ENCODE assay signal across 8 mouse cellular contexts in genomic region chr16:58501760-58502301, GRCm38 (mm10). TPM values are rescaled to one million over a fixed set of nuclear protein-coding genes. Genes with fewer than 3 reads are reported as not detected.
DNase-seq lines count a peak whose midpoint lies in the region; ATAC-seq and TF ChIP-seq lines count a peak whose summit lies in the region.

No protein-coding gene starts in this region.

- peaks cover 13% of the 10 kb centered on the region for H3K4me1 ChIP-seq in kidney, adult 2 months (ENCODE audit: control insufficient read depth, insufficient read depth, low read length)
- peaks cover 89% of the 10 kb centered on the region for H3K4me1 ChIP-seq in G1E (ENCODE audit: insufficient read depth, low read depth, low read length)
- H3K4me1 ChIP-seq in heart, embryonic 13.5 days = peaks cover 51% of the 10 kb centered on the region

- no peak overlapping the region for H3K9ac ChIP-seq in heart, embryonic 13.5 days

- no peak overlapping the region for H3K4me3 ChIP-seq in kidney, adult 2 months (ENCODE audit: insufficient read depth, low read depth, low read length)
- H3K4me3 ChIP-seq in G1E (ENCODE audit: low read depth, low read length) = no peak overlapping the region; the same call in 1 of the 2 replicates
- no peak overlapping the region for H3K4me3 ChIP-seq in heart, embryonic 13.5 days

- peak; percentile 46 for ATAC-seq in G1E (ENCODE audit: extremely low read depth, insufficient number of reproducible peaks, low FRiP score, poor library complexity, severe bottlenecking)
- no peak for ATAC-seq in heart, embryonic 13.5 days (ENCODE audit: extremely low read depth, insufficient number of reproducible peaks, low FRiP score, low TSS enrichment)

- 33% methylated on average over 6 of the region's 6 CpGs for WGBS in kidney, adult 2 months
- 34% methylated on average over 6 of the region's 6 CpGs for WGBS in heart, embryonic 13.5 days

- DNase-seq in kidney, adult 2 months = no peak
- DNase-seq in kidney, postnatal 36 days = no peak
- DNase-seq in G1E (ENCODE audit: low spot score) = no peak
- peak; percentile 66 for DNase-seq in lung, postnatal 25 days (ENCODE audit: low spot score)
- no peak for DNase-seq in cerebellum, adult 9-11 months
- no peak for DNase-seq in testis, postnatal 10 days (ENCODE audit: low spot score)
- no peak for DNase-seq in frontal cortex, postnatal 14 days (ENCODE audit: low spot score in 2 of 2)

- no peak for TF ChIP-seq POLR2A in kidney, adult 2 months (IDR thresholded peaks at IDR 0.05; ENCODE audit: low read depth, low read length)

- H3K4me2 ChIP-seq in heart, embryonic 13.5 days = no peak overlapping the region

- H3K36me3 ChIP-seq in kidney, adult 2 months (ENCODE audit: control insufficient read depth, insufficient read depth, low read length) = peaks cover 7% of the 10 kb centered on the region
- H3K36me3 ChIP-seq in G1E (replicated peaks) = peaks cover 65% of the 10 kb centered on the region
- H3K36me3 ChIP-seq in heart, embryonic 13.5 days = peaks cover 23% of the 10 kb centered on the region

- peak overlapping the region; percentile 73 for H3K27ac ChIP-seq in kidney, adult 2 months (ENCODE audit: insufficient read depth, low read depth, low read length)
- peak overlapping the region; percentile 81 for H3K27ac ChIP-seq in heart, embryonic 13.5 days (replicated peaks)

- H3K27me3 ChIP-seq in kidney, adult 2 months (replicated peaks; ENCODE audit: control insufficient read depth, insufficient read depth, low read length) = no peaks in the 10 kb centered on the region
- H3K27me3 ChIP-seq in G1E (ENCODE audit: insufficient read depth, low read length) = no peaks in the 10 kb centered on the region
- H3K27me3 ChIP-seq in heart, embryonic 13.5 days (replicated peaks) = no peaks in the 10 kb centered on the region

- TF ChIP-seq CTCF in kidney, adult 2 months (conservative IDR thresholded peaks at IDR 0.05; ENCODE audit: insufficient read depth, insufficient read length, low read depth, low read length) = no peak
- no peak for TF ChIP-seq CTCF in G1E (IDR thresholded peaks at IDR 0.05; ENCODE audit: low read depth, low read length)

- no peaks in the 10 kb centered on the region for H3K9me3 ChIP-seq in G1E (replicated peaks)
- H3K9me3 ChIP-seq in heart, embryonic 13.5 days = no peaks in the 10 kb centered on the region

RNA-seq across cellular contexts. Expression of gene St3gal6, which starts 22.2 kb away (rescaled TPM):
- polyA plus RNA-seq in kidney, adult 2 months (2012; rRNA removed) = 32.5 and 36.6 TPM in 2 replicates
- 327 and 403 TPM in 2 replicates for total RNA-seq in G1E (2014; fragmentation: Nextera tagmentation)
- 104 and 115 TPM in 2 replicates for total RNA-seq in G1E (2017)
- 166 and 198 TPM in 2 replicates for polyA plus RNA-seq in G1E (2012)
- polyA plus RNA-seq in heart, embryonic 13.5 days (2015; fragmentation: Nextera tagmentation; extraction: Ambion mirVana) = 13.8 and 16.0 TPM in 2 replicates
